Mouse (Mus musculus) small intestine, adult 10 weeks (tissue): Measurements from ENCODE around the gene Cd79a. TPM values are rescaled to one million over a fixed set of nuclear protein-coding genes. Genes with fewer than 3 reads are reported as not detected.

Source experiments
- polyA plus RNA-seq: library from polyadenylated mRNA; stranded (reverse); fragments of 350-450 nt; fragmentation: Illumina TruSeq; extraction: RNeasy Lipid Tissue Mini Kit (QIAGEN cat#74804); gene quantifications from one replicate; pipeline ENCODE4 v1.2.3, GENCODE M21; 2014; ENCODE audit warnings: low replicate concordance

Cd79a gene
- polyA plus RNA-seq, result 0.30 TPM

GRCm38 (mm10) chr7:24897224-24897623, at the start of gene Cd79a:
Gene Cd79a, plus strand, starts transcription at chr7:24897381.

GRCm38 (mm10) chr7:24861913-24862312, 35.3 kb upstream of the Cd79a start, which contains the start of gene Gm9844:
Gene Gm9844, plus strand, starts transcription at chr7:24862213.

DNA sequence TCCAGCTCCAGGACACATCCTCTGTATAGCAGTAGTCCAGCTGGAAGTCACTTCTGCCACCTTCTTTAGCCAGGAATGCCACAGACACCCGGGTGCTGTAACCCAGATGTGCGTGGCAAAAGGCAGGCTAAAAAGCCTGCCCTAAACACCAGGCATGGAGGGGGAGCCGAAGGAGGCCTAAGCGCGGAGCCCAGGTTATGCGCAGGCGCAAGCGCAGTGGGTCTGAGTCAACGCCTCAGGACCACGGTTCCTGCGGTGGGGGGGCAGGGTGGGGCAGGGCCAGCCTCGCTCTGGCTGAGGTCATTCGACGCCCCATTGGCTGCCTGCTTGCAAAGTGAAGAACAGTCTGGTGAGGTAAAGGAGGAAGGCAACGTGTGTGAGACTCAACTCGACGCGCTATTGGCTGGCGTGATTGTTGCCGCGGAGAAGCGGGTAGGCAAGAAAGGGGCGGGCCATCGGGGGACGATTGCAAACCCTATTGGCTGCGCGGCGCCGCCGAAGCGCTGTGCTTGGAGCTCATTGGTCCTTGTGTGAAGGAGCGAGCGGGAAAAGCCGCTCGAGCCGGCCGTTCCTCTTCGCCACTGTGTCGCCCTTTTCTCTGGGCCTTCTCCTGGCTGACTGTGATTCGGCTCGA, 27.5 kb upstream of the Cd79a start, which contains the start of the genes Lypd4 and Dmrtc2:
TSS of gene Lypd4 (minus strand) at position 410 of the 634 bp plus-strand sequence.
TSS of gene Dmrtc2 (plus strand) at position 526 of the 634 bp plus-strand sequence.

DNA sequence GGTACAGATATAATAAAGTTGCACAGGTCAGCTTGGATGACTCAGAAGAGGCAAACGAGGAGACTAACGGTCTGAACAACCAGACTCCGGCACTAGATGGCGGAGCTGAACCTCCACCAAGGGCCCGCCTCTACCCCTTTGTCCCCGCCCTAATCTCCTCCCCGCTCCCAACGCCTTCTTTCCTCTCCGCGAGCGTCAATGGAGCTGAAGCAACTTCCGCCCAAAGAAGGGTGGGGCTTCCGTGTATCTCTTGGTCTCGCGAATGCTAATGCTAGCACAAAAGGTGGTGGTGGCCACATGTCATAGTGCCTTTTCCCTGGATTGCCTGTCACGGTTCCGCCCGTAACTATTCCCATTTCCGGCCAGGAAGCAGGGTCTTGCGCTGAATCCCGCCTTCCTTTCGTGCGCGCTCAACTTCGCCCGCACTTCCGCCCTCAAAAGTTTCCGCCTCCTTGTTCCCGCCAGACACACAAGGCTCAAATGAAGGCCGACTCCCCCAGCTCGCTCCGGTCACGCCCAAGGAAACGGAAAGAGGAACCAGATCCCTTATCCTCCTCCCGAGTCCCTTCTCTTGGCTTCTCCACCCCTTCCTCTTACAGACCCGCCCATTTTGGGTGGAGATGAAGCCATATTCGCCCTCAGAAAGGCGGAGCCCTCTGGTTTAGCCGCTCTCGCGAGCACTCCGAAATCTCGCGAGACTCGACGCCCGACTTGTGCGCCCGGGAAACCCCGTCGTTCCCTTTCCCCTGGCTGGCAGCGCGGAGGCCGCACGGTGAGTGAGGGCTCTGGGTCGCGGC, 13.1 kb upstream of the Cd79a start, which contains the start of gene Rps19:
TSS of gene Rps19 (plus strand) at position 476 of the 797 bp plus-strand sequence.

GRCm38 (mm10) chr7:24902630-24903443, 5.7 kb downstream of the Cd79a start, which contains the start of gene Arhgef1:
Gene Arhgef1, plus strand, starts transcription at chr7:24902912.

DNA sequence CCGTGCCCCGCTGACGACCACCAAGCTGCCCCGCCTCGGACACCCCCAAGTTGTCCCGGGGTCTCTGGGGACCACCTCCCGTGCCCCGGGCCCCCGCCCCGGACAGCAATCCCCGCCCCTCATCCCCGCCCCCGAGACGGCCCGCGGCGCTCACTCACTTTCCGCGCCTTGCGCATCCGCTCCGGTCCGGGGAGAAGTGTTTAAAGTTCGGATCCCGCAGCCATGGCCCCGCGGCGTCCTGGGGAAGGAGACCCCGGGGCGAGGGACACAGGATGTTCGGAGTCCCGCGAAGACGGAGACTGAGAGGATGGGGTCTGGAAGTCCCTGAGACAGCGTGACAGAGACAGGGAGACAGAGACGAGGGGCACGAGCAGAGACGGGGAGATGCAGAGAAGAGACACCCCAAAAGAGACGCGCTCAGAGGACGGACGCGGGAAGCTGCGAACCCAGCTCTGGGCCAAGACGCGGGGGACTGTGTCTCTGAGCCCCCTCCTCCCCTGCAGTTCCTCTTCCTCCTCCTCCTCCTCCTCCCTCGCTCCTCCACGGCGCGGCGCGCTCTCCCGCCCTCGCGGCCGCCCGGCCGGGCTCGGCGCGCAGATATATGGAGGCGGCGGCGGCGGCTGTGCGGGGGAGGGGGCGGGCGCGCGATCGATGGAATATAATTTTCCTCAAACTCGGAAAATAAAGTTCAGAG, 47.2 kb downstream of the Cd79a start, which contains the start of gene Gm4881:
TSS of gene Gm4881 (minus strand) at position 238 of the 694 bp plus-strand sequence.

Other genes starting within 250 kb of the Cd79a start
- gene Tex101, start 220.7 kb upstream of the Cd79a start, polyA plus RNA-seq, result not detected
- gene BC049730, start 188.1 kb upstream of the Cd79a start, polyA plus RNA-seq, result not detected
- gene Gm4763, start 170.5 kb upstream of the Cd79a start, polyA plus RNA-seq, result not detected
- not detected for gene Cd177, start 137.1 kb upstream of the Cd79a start, polyA plus RNA-seq
- gene Ceacam10, start 120.2 kb upstream of the Cd79a start, polyA plus RNA-seq, result 0.59 TPM
- gene Gm9844, start 35.2 kb upstream of the Cd79a start, polyA plus RNA-seq, result not detected
- gene Lypd4, start 27.4 kb upstream of the Cd79a start, polyA plus RNA-seq, result not detected
- gene Dmrtc2, start 27.3 kb upstream of the Cd79a start, polyA plus RNA-seq, result not detected
- 2.7 TPM for gene Rps19, start 13.0 kb upstream of the Cd79a start, polyA plus RNA-seq
- gene Arhgef1, start 5.5 kb downstream of the Cd79a start, polyA plus RNA-seq, result 0.37 TPM
- gene Gm4881, start 47.1 kb downstream of the Cd79a start, polyA plus RNA-seq, result not detected
- not detected for gene Rabac1, start 75.4 kb downstream of the Cd79a start, polyA plus RNA-seq
- gene Atp1a3, start 108.6 kb downstream of the Cd79a start, polyA plus RNA-seq, result not detected
- gene Grik5, start 175.0 kb downstream of the Cd79a start, polyA plus RNA-seq, result not detected
- gene Zfp574, start 175.2 kb downstream of the Cd79a start, polyA plus RNA-seq, result 0.71 TPM